Mouse (Mus musculus): ENCODE data around the gene Gm28230. TPM values are rescaled to one million over a fixed set of nuclear protein-coding genes. Genes with fewer than 3 reads are reported as not detected.

Gm28230 gene
- polyA plus RNA-seq, 1 experiment from 2014 or later, result 1.3 TPM

DNA sequence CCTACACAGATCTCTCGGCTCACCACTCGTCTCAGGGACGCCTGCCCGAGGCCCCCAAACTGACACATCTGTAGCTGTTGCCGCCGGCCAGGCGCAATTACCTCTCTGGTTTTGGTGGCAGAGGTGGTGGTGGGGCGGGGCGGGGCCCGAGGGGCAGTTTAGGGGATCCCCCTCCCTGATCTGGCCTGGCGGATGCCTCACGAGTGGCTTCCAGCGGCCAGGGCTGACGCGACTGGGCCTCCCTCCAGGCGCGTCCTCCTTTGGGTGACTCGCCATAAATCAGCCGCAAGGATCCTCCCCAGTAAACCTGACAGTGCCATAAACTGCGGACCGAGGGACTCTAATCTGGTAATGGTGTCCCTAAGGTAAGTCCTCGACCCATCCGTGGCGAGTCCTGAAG lies 20.5 kb downstream of the Gm28230 start:
- H3K4me2 ChIP-seq (replicated peaks; ENCODE audit: low read depth, low read length), result peak overlapping the region; percentile 55
- WGBS, result 12% methylated on average over 24 of the region's 24 CpGs
- no peaks in the 10 kb centered on the region for H3K9me3 ChIP-seq (ENCODE audit: low read length)
- peak; percentile 36; the same call in 1 of the 2 replicates for ATAC-seq (ENCODE audit: low FRiP score, low TSS enrichment)
- H3K36me3 ChIP-seq (ENCODE audit: insufficient read depth, low read length), result no peaks in the 10 kb centered on the region
- H3K27ac ChIP-seq (ENCODE audit: low read length), result peak overlapping the region; percentile 66; the same call in 1 of the 2 replicates
- peaks cover 29% of the 10 kb centered on the region for H3K27me3 ChIP-seq (ENCODE audit: insufficient read depth, low read length)
- H3K4me1 ChIP-seq (ENCODE audit: insufficient read depth, low read length), result peaks cover 44% of the 10 kb centered on the region
- H3K4me3 ChIP-seq (ENCODE audit: low read length), result peak overlapping the region; percentile 41
- H3K9ac ChIP-seq (replicated peaks; ENCODE audit: low read length), result peak overlapping the region; percentile 64

DNA sequence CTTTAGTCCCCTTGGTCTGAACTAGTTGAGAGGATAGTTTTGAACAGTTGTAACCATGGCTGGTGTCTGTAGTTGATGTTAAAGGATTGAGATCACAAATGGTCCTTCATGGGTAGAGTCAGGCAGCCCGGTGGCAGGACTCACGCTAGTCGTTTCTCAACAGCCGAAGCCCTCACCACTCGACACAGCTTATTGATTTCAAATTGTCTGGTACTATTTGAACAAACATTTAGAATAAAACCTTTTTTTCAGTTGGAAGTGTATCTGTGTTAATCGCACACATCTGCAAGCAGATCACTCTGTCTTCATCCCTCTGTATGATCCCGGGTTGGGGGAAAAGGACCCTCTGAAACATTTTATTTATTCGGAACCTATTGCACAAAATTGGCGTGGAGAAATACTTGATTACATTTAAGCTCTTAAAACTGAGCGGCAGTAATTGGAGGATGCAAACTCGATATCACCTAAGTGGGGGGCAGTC lies 21.2 kb downstream of the Gm28230 start:
- Histone ChIP-seq H3K4me2 (replicated peaks; ENCODE audit: low read depth, low read length) (peak overlapping the region; percentile 82), H3K4me3 (ENCODE audit: low read length) (peak overlapping the region; percentile 26), H3K9me3 (ENCODE audit: low read length) (no peaks in the 10 kb centered on the region), H3K36me3 (ENCODE audit: insufficient read depth, low read length) (no peaks in the 10 kb centered on the region), H3K27me3 (ENCODE audit: insufficient read depth, low read length) (peaks cover 29% of the 10 kb centered on the region), H3K27ac (ENCODE audit: low read length) (peak overlapping the region; percentile 31; the same call in 1 of the 2 replicates), H3K4me1 (ENCODE audit: insufficient read depth, low read length) (peaks cover 47% of the 10 kb centered on the region), H3K9ac (replicated peaks; ENCODE audit: low read length) (peak overlapping the region; percentile 64)
- no peak for ATAC-seq (ENCODE audit: low FRiP score, low TSS enrichment)
- 44% methylated on average over 11 of the region's 11 CpGs for WGBS

GRCm38 (mm10) chr2:74748436-74748995 lies 22.0 kb downstream of the Gm28230 start:
- H3K9ac ChIP-seq (replicated peaks; ENCODE audit: low read length), result 0 out of 2 replicates have a peak overlapping the region, but pooled peaks have one; percentile 33
- peaks cover 55% of the 10 kb centered on the region for H3K4me1 ChIP-seq (ENCODE audit: insufficient read depth, low read length)
- peak overlapping the region; percentile 39; the same call in 1 of the 2 replicates for H3K27ac ChIP-seq (ENCODE audit: low read length)
- no peak for ATAC-seq (ENCODE audit: low FRiP score, low TSS enrichment)
- no peaks in the 10 kb centered on the region for H3K36me3 ChIP-seq (ENCODE audit: insufficient read depth, low read length)
- H3K4me3 ChIP-seq (ENCODE audit: low read length), result peak overlapping the region; percentile 8; the same call in 1 of the 2 replicates
- WGBS, result 40% methylated on average over 9 of the region's 9 CpGs
- peaks cover 29% of the 10 kb centered on the region for H3K27me3 ChIP-seq (ENCODE audit: insufficient read depth, low read length)
- H3K4me2 ChIP-seq (replicated peaks; ENCODE audit: low read depth, low read length), result peak overlapping the region; percentile 82
- H3K9me3 ChIP-seq (ENCODE audit: low read length), result no peaks in the 10 kb centered on the region

DNA sequence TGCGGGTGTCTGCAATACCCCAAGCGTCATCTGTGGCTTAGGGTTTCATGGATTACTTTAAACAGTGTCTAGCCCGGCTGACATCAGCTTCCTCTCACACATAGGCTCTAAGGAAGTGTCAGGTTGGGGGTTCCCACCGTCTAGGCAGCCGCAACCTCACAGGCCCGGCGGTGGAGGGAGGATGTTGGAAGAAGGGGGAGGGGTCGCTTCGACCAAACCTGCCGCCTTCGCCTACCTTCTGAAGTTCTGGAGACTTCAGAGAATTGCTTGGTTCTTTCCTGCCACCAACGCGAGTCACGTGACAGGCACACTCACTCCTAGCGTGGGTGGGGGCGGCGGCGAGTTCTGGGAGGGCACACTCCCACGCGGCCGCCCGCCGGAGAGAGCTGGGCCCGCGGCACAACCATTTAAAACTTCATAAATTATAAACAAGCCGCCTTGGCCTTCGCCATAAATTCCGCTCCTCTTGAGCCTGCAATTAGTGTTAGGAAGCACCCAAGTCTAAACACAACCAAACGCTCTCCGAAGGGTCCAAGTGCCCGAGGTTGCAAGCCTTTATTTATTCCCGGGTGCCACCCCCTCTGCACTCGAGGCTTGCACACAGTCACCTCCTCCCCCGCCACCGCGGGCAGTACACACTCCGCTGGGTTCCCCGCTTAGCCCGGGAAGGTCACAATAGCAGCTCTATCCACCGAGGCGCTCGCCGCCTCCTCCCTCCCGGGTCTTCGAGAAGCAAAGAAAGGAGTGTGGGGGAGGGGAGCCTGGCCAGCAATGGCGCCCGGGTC lies 23.0 kb downstream of the Gm28230 start:
- ATAC-seq (ENCODE audit: low FRiP score, low TSS enrichment), result peak; percentile 86
- Histone ChIP-seq H3K4me1 (ENCODE audit: insufficient read depth, low read length) (peaks cover 60% of the 10 kb centered on the region), H3K4me2 (replicated peaks; ENCODE audit: low read depth, low read length) (peak overlapping the region; percentile 82), H3K36me3 (ENCODE audit: insufficient read depth, low read length) (no peaks in the 10 kb centered on the region), H3K9me3 (ENCODE audit: low read length) (no peaks in the 10 kb centered on the region), H3K4me3 (ENCODE audit: low read length) (peak overlapping the region; percentile 48), H3K9ac (replicated peaks; ENCODE audit: low read length) (peak overlapping the region; percentile 70), H3K27me3 (ENCODE audit: insufficient read depth, low read length) (peaks cover 26% of the 10 kb centered on the region), H3K27ac (ENCODE audit: low read length) (peak overlapping the region; percentile 92)
- WGBS, result under 1% methylated on average over 47 of the region's 47 CpGs

DNA sequence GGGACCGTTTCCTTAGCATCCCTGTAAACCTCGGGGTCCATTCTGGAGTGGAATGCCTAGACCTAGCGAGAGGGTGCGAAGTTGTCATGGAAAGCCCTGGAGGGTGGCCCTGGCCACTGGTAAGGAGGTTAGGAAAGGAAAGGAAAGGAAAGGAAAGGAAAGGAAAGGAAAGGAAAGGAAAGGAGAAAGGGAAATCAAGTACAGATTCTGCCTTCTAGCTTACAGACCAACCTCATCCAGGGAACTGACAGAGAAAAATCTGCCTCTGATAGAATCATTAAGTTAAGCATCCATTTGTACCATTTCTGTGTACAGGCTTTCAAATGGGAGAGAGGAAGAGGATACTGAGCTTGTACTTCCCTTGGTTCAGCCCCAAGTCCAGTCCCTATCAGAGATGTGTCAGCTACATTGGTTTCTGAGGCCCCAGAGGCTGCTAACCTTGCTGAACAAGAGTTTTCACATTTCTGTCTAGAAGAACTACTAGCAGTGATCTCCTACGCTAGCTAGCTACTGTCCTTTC lies 24.3 kb downstream of the Gm28230 start:
- no peak overlapping the region for H3K4me2 ChIP-seq (replicated peaks; ENCODE audit: low read depth, low read length)
- H3K9ac ChIP-seq (replicated peaks; ENCODE audit: low read length), result no peak overlapping the region
- H3K36me3 ChIP-seq (ENCODE audit: insufficient read depth, low read length), result no peaks in the 10 kb centered on the region
- peaks cover 20% of the 10 kb centered on the region for H3K27me3 ChIP-seq (ENCODE audit: insufficient read depth, low read length)
- peaks cover 53% of the 10 kb centered on the region for H3K4me1 ChIP-seq (ENCODE audit: insufficient read depth, low read length)
- no peak overlapping the region for H3K27ac ChIP-seq (ENCODE audit: low read length)
- no peak overlapping the region for H3K4me3 ChIP-seq (ENCODE audit: low read length)
- ATAC-seq (ENCODE audit: low FRiP score, low TSS enrichment), result no peak
- 65% methylated on average over 5 of the region's 5 CpGs for WGBS
- no peaks in the 10 kb centered on the region for H3K9me3 ChIP-seq (ENCODE audit: low read length)

DNA sequence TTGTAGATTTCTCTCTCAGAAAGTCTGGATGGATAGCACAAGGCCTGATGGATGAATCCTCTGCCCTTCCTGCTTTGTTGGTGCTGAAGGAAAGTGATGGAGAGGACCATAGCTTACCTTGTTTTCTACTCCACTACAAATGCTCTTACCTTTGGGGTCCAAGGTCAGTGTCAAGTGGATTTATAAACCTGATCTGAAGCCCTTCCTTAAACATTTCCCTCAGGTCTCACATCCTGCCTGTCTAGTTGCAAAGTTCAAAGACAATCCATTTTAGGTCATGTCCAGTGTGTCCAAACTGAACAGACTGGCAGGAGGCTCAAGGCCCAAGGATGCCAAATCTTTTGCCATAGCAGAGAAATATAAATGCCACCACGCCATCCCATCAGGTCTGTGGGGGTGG lies 25.3 kb downstream of the Gm28230 start:
- Histone ChIP-seq H3K4me1 (ENCODE audit: insufficient read depth, low read length) (peaks cover 43% of the 10 kb centered on the region), H3K36me3 (ENCODE audit: insufficient read depth, low read length) (no peaks in the 10 kb centered on the region), H3K4me3 (ENCODE audit: low read length) (no peak overlapping the region), H3K9me3 (ENCODE audit: low read length) (no peaks in the 10 kb centered on the region), H3K27me3 (ENCODE audit: insufficient read depth, low read length) (peaks cover 15% of the 10 kb centered on the region), H3K9ac (replicated peaks; ENCODE audit: low read length) (no peak overlapping the region), H3K4me2 (replicated peaks; ENCODE audit: low read depth, low read length) (no peak overlapping the region), H3K27ac (ENCODE audit: low read length) (no peak overlapping the region)
- 95% methylated on average over 1 of the region's 1 CpGs for WGBS
- ATAC-seq (ENCODE audit: low FRiP score, low TSS enrichment), result no peak

DNA sequence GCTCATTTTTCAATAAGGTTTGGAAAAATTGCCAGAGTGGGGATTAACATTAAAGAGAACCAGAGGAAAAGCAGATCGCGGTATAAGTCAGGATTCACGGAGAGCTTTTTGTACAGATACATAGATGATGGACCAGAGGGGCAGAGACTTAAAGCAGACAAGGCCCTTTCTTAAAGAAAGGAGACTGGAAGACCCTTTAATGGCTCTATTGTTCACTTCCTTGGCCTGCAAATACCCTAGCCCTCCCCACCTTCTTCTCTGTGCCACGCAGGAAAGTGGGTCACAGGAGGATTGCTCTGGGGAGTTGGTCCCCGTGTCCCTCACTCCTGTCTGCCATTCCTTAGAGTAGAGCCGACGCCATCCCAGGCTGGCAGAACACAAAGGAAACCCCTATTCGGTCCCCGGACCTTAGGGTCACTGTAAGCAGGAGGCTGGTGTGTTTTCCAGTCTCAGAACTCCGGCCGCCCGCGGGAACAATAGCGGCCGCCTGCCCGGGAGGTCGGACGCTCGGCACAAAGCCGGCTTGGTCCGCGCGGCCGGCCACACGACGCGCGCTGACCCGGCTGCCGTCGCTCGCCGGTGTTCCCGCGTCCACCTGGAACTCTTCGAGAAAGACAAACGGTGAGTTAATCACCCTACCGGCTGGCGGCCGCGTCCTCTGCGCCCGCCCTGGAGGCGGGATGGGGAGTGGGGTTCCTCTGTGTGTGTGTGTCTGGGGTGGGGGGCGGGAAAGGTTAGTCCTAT lies 26.1 kb downstream of the Gm28230 start:
- Histone ChIP-seq H3K9me3 (ENCODE audit: low read length) (no peaks in the 10 kb centered on the region), H3K27ac (ENCODE audit: low read length) (peak overlapping the region; percentile 63; the same call in 1 of the 2 replicates), H3K4me2 (replicated peaks; ENCODE audit: low read depth, low read length) (peak overlapping the region; percentile 91), H3K9ac (replicated peaks; ENCODE audit: low read length) (peak overlapping the region; percentile 71), H3K4me1 (ENCODE audit: insufficient read depth, low read length) (peaks cover 35% of the 10 kb centered on the region), H3K4me3 (ENCODE audit: low read length) (peak overlapping the region; percentile 46), H3K27me3 (ENCODE audit: insufficient read depth, low read length) (peaks cover 15% of the 10 kb centered on the region), H3K36me3 (ENCODE audit: insufficient read depth, low read length) (no peaks in the 10 kb centered on the region)
- 5% methylated on average over 45 of the region's 45 CpGs for WGBS
- peak; percentile 25 for ATAC-seq (ENCODE audit: low FRiP score, low TSS enrichment)

GRCm38 (mm10) chr2:74753175-74753523 lies 26.6 kb downstream of the Gm28230 start:
- H3K9me3 ChIP-seq (ENCODE audit: low read length), result no peaks in the 10 kb centered on the region
- 3% methylated on average over 25 of the region's 25 CpGs for WGBS
- peaks cover 35% of the 10 kb centered on the region for H3K4me1 ChIP-seq (ENCODE audit: insufficient read depth, low read length)
- peak overlapping the region; percentile 71 for H3K9ac ChIP-seq (replicated peaks; ENCODE audit: low read length)
- H3K27ac ChIP-seq (ENCODE audit: low read length), result peak overlapping the region; percentile 63; the same call in 1 of the 2 replicates
- peaks cover 15% of the 10 kb centered on the region for H3K27me3 ChIP-seq (ENCODE audit: insufficient read depth, low read length)
- H3K4me2 ChIP-seq (replicated peaks; ENCODE audit: low read depth, low read length), result peak overlapping the region; percentile 91
- H3K36me3 ChIP-seq (ENCODE audit: insufficient read depth, low read length), result no peaks in the 10 kb centered on the region
- peak; percentile 21 for ATAC-seq (ENCODE audit: low FRiP score, low TSS enrichment)
- H3K4me3 ChIP-seq (ENCODE audit: low read length), result peak overlapping the region; percentile 46

- Histone ChIP-seq H3K9me3 (ENCODE audit: low read length) (no peaks in the 10 kb centered on the region), H3K27me3 (ENCODE audit: insufficient read depth, low read length) (peaks cover 15% of the 10 kb centered on the region), H3K9ac (replicated peaks; ENCODE audit: low read length) (no peak overlapping the region; the same call in 1 of the 2 replicates), H3K27ac (ENCODE audit: low read length) (no peak overlapping the region), H3K36me3 (ENCODE audit: insufficient read depth, low read length) (no peaks in the 10 kb centered on the region), H3K4me3 (ENCODE audit: low read length) (no peak overlapping the region), H3K4me1 (ENCODE audit: insufficient read depth, low read length) (peaks cover 35% of the 10 kb centered on the region), H3K4me2 (replicated peaks; ENCODE audit: low read depth, low read length) (peak overlapping the region; percentile 91; the same call in 1 of the 2 replicates)
- 25% methylated on average over 5 of the region's 5 CpGs for whole genome bisulfite sequencing
- no peak for ATAC-seq (ENCODE audit: low FRiP score, low TSS enrichment)
These were observed 27.2 kb downstream of the Gm28230 start for GRCm38 (mm10) chr2:74753711-74754110.
